Mouse (Mus musculus) CH12.LX (cell line): Measurements from ENCODE around the gene 1700016C15Rik. TPM values are rescaled to one million over a fixed set of nuclear protein-coding genes. Genes with fewer than 3 reads are reported as not detected.

Experiments
- DNase-seq: peaks from one replicate; pipeline ENCODE4 v3.0.0-alpha.2; 2013; ENCODE audit errors: extremely low read depth
- H3K27ac ChIP-seq: 2 replicates; pipeline ENCODE4 v1.5.1; 2012; ENCODE audit warnings: low read depth, mild to moderate bottlenecking, control low read depth, moderate library complexity; ENCODE audit not compliant: insufficient read depth
- H3K27me3 ChIP-seq: replicated peaks from 2 replicates; pipeline ENCODE3; 2012; ENCODE audit warnings: inconsistent platforms
- H3K36me3 ChIP-seq, 2 experiments: replicated peaks in 1 of 2; 2 replicates each; pipeline versions ENCODE3 to v1.6.1; 2012; ENCODE audit warnings: inconsistent platforms in 1 of 2, low read length in 1 of 2, mild to moderate bottlenecking in 1 of 2, mixed read lengths in 1 of 2, moderate library complexity in 1 of 2; ENCODE audit not compliant: control insufficient read depth in 1 of 2, insufficient read depth in 1 of 2
- H3K4me1 ChIP-seq, 2 experiments: 2 replicates each; pipeline ENCODE4 v1.6.1; 2012; ENCODE audit warnings: inconsistent platforms in 1 of 2, moderate library complexity in 1 of 2; ENCODE audit not compliant: insufficient read depth in 2 of 2, control insufficient read depth in 1 of 2
- H3K4me2 ChIP-seq: 2 replicates; pipeline ENCODE4 v1.6.1; 2012; ENCODE audit warnings: low read depth, mild to moderate bottlenecking, control low read depth; ENCODE audit not compliant: poor library complexity, insufficient read depth, severe bottlenecking
- H3K4me3 ChIP-seq, 3 experiments: fragments of 150-350 bp in 1 of 3; sonication (generic) in 1 of 3; replicated peaks in 1 of 3; 2 replicates each; pipeline versions ENCODE3 to v1.5.1; 2011 to 2012; ENCODE audit warnings: low read depth in 2 of 3, low read length in 2 of 3, mild to moderate bottlenecking in 2 of 3, moderate library complexity in 2 of 3, control low read depth in 1 of 3, improper control_type of control experiment in 1 of 3, inconsistent platforms in 1 of 3, mixed read lengths in 1 of 3; ENCODE audit not compliant: poor library complexity in 1 of 3
- H3K79me2 ChIP-seq: replicated peaks from 2 replicates; pipeline ENCODE4 v1.6.1; 2012; ENCODE audit warnings: mild to moderate bottlenecking, moderate library complexity; ENCODE audit not compliant: control insufficient read depth, poor library complexity, insufficient read depth, severe bottlenecking; ENCODE audit errors: extremely low read depth
- H3K9ac ChIP-seq: 2 replicates; pipeline ENCODE4 v1.6.1; 2012; ENCODE audit warnings: low read depth, mild to moderate bottlenecking, control low read depth, moderate library complexity; ENCODE audit not compliant: insufficient read depth
- H3K9me3 ChIP-seq: replicated peaks from 2 replicates; pipeline ENCODE3; 2012; ENCODE audit warnings: low read length, inconsistent platforms, mixed read lengths
- BHLHE40 ChIP-seq: IDR thresholded peaks from 2 replicates; pipeline ENCODE4 v1.6.1; 2011; ENCODE audit warnings: mild to moderate bottlenecking, low read depth, low read length, improper control_type of control experiment
- CHD2 ChIP-seq: IDR thresholded peaks from 2 replicates; pipeline ENCODE4 v1.6.1; 2011; ENCODE audit warnings: low read length, improper control_type of control experiment
- CTCF ChIP-seq, 2 experiments: IDR thresholded peaks in 1 of 2; conservative IDR thresholded peaks in 1 of 2; 2 replicates each; pipeline ENCODE4 v1.5.1; 2011 to 2012; ENCODE audit warnings: low read depth in 2 of 2, low read length in 2 of 2, improper control_type of control experiment in 1 of 2, inconsistent platforms in 1 of 2, mild to moderate bottlenecking in 1 of 2, moderate library complexity in 1 of 2
- ELF1 ChIP-seq: IDR thresholded peaks from 2 replicates; pipeline ENCODE4 v1.6.1; 2014; ENCODE audit warnings: low read depth, mild to moderate bottlenecking, inconsistent platforms, low read length, improper control_type of control experiment
- GABPA ChIP-seq: IDR thresholded peaks from 2 replicates; pipeline ENCODE4 v1.6.1; 2012; ENCODE audit warnings: low read depth, low read length, improper control_type of control experiment, inconsistent platforms; ENCODE audit not compliant: insufficient replicate concordance
- JUND ChIP-seq: conservative IDR thresholded peaks from 2 replicates; pipeline ENCODE4 v1.6.1; 2011; ENCODE audit warnings: low read depth, low read length, improper control_type of control experiment
- KAT2A ChIP-seq: IDR thresholded peaks from 2 replicates; pipeline ENCODE4 v1.6.1; 2012; ENCODE audit warnings: low read length, improper control_type of control experiment, inconsistent platforms; ENCODE audit not compliant: insufficient replicate concordance
- NELFE ChIP-seq: IDR thresholded peaks from 2 replicates; pipeline ENCODE4 v1.6.1; 2011; ENCODE audit warnings: low read depth, low read length, improper control_type of control experiment
- RAD21 ChIP-seq: IDR thresholded peaks from 2 replicates; pipeline ENCODE4 v1.6.1; 2011; ENCODE audit warnings: low read depth, mild to moderate bottlenecking, low read length, improper control_type of control experiment, moderate library complexity
- SMC3 ChIP-seq: IDR thresholded peaks from 2 replicates; pipeline ENCODE4 v1.6.1; 2011; ENCODE audit warnings: low read depth, low read length, improper control_type of control experiment
- ZC3H11A ChIP-seq: IDR thresholded peaks from 2 replicates; pipeline ENCODE4 v1.6.1; 2012; ENCODE audit warnings: low read depth, mild to moderate bottlenecking, inconsistent platforms, low read length, improper control_type of control experiment
- ZKSCAN1 ChIP-seq: IDR thresholded peaks from 2 replicates; pipeline ENCODE4 v1.6.1; 2012; ENCODE audit warnings: low read depth, inconsistent platforms, low read length, improper control_type of control experiment, borderline replicate concordance
- dilution Hi-C: fragments of 300-500 bp; cut with MboI; formaldehyde crosslinking; loops from 2 replicates; pipeline ENCODE4 v1.14.3; 2020; ENCODE audit warnings: low sequenced_read_pairs; ENCODE audit not compliant: extremely low pct_unique_long_range_greater_than_20kb, extremely low pct_ligation_motif_present
- in situ Hi-C: fragments of 300-500 bp; cut with MboI; formaldehyde crosslinking; loops from 3 replicates; pipeline ENCODE4 v1.14.3; 2019; ENCODE audit warnings: low sequenced_read_pairs, low pct_ligation_motif_present, low pct_unique_long_range_greater_than_20kb, mixed read lengths
- polyA plus RNA-seq: library from polyadenylated mRNA; unstranded; fragments of >175 nt; gene quantifications from 2 replicates; pipeline ENCODE4 v1.2.1, GENCODE M21; 2012; ENCODE audit warnings: low read depth; ENCODE audit not compliant: insufficient read length
- total RNA-seq, 2 experiments: library from RNA; depleted of rRNA; stranded (reverse); fragments of 300-350 nt in 1 of 2; fragments of >200 nt in 1 of 2; gene quantifications; 2 replicates each; pipeline ENCODE4 v1.2.3; 2012 to 2014

The 1700016C15Rik gene
- total and polyA plus RNA-seq, 3 experiments: not detected

GRCm38 (mm10) chr1:177683931-177684836 is 45.4 kb upstream of the 1700016C15Rik start:
- H3K36me3 ChIP-seq: no peaks in the 10 kb centered on the region
- H3K9me3 ChIP-seq: no peaks in the 10 kb centered on the region
- H3K27me3 ChIP-seq: peaks cover 2% of the 10 kb centered on the region
- no peak overlapping the region for H3K9ac ChIP-seq
- H3K79me2 ChIP-seq: no peaks in the 10 kb centered on the region
- H3K4me2 ChIP-seq: no peak overlapping the region
- DNase-seq: no peak
- no peak overlapping the region for H3K27ac ChIP-seq
- no peak overlapping the region for H3K4me3 ChIP-seq
- no peak for TF ChIP-seq ELF1
- TF ChIP-seq SMC3: no peak
- no peak for TF ChIP-seq JUND
- TF ChIP-seq CHD2: no peak
- no peak for TF ChIP-seq GABPA
- no peak for TF ChIP-seq ZKSCAN1
- TF ChIP-seq NELFE: no peak
- TF ChIP-seq, all 38 proteins: peak for 0
- dilution Hi-C loops (no loop called here), in situ Hi-C loops (loop anchor here (25.0 kb wide), 1 partner anchor 797 kb away; no protein-coding TSS in a partner anchor)
- H3K4me1 ChIP-seq: peaks cover 0 to 19% of the 10 kb centered on the region in 2 experiments; a peak in 2 of 4 replicates

- Histone ChIP-seq H3K9me3 (no peaks in the 10 kb centered on the region), H3K36me3 (no peaks in the 10 kb centered on the region), H3K27ac (no peak overlapping the region), H3K9ac (no peak overlapping the region), H3K79me2 (no peaks in the 10 kb centered on the region), H3K4me2 (no peak overlapping the region), H3K4me1 (peaks cover 0 to 19% of the 10 kb centered on the region in 2 experiments; a peak in 2 of 4 replicates), H3K27me3 (no peaks in the 10 kb centered on the region), H3K4me3 (no peak overlapping the region)
- dilution Hi-C loops (no loop called here), in situ Hi-C loops (loop anchor here (5.0 to 25.0 kb wide), 2 partner anchors 278 to 798 kb away; no protein-coding TSS in a partner anchor)
- TF ChIP-seq ZC3H11A (peak; percentile 88), CTCF (conservative IDR thresholded peaks at IDR 0.05 in 1 of 2, IDR thresholded peaks at IDR 0.05 in 1 of 2; ENCODE audit: low read depth in 2 of 2, low read length in 2 of 2) (peak; percentile 29 to 86; a peak in 3 of 4 replicates), KAT2A (no peak), BHLHE40 (no peak), RAD21 (peak; percentile 93), SMC3 (peak; percentile 84)
- peak; percentile 64 for DNase-seq
These were observed 44.7 kb upstream of the 1700016C15Rik start for GRCm38 (mm10) chr1:177684901-177685300.
